In genomic region chr17:83133201-83133600, GRCm38 (mm10) we compare ENCODE assay signal across 25 mouse cellular contexts.
DNase-seq lines count a peak whose midpoint lies in the region; ATAC-seq and TF ChIP-seq lines count a peak whose summit lies in the region.
"Had no signal": no experiment of that assay in that cellular context is flagged by ENCODE, and none has a peak within 500 bp of the region (broad histone marks: within the 10 kb centered on the region; RNA-seq: fewer than 3 reads in every experiment).

No protein-coding gene starts in this region.

- H3K4me2 ChIP-seq in embryonic facial prominence, embryonic 14.5 days (ENCODE audit: low read depth, low read length), result no peak overlapping the region
- H3K4me2 ChIP-seq in limb, embryonic 14.5 days (replicated peaks; ENCODE audit: low read depth, low read length, severe bottlenecking), result no peak overlapping the region
- H3K4me2 ChIP-seq: intestine, embryonic 15.5 days; limb, embryonic 15.5 days; liver, embryonic 13.5 days; neural tube, embryonic 15.5 days had no signal

- TF ChIP-seq POLR2A in brain, embryonic 14.5 days (IDR thresholded peaks at IDR 0.05; ENCODE audit: borderline replicate concordance, extremely low read depth, insufficient read depth, insufficient read length, poor library complexity, severe bottlenecking), result no peak
- no peak for TF ChIP-seq POLR2A in limb, embryonic 14.5 days (IDR thresholded peaks at IDR 0.05; ENCODE audit: borderline replicate concordance, extremely low read depth, insufficient read depth, insufficient read length)

- H3K27me3 ChIP-seq in embryonic facial prominence, embryonic 14.5 days (replicated peaks; ENCODE audit: control insufficient read depth, insufficient read depth, low read length), result peaks cover 10% of the 10 kb centered on the region; the same call in 1 of the 2 replicates
- peaks cover 27% of the 10 kb centered on the region for H3K27me3 ChIP-seq in limb, embryonic 14.5 days (ENCODE audit: control insufficient read depth, insufficient read depth, low read length)
- H3K27me3 ChIP-seq: intestine, embryonic 15.5 days; liver, embryonic 13.5 days; neural tube, embryonic 15.5 days; Patski had no signal

- H3K4me3 ChIP-seq in embryonic facial prominence, embryonic 14.5 days (ENCODE audit: low read depth, low read length), result no peak overlapping the region
- no peak overlapping the region for H3K4me3 ChIP-seq in limb, embryonic 14.5 days (replicated peaks; ENCODE audit: low read length)
- H3K4me3 ChIP-seq: erythroblast, embryonic 14.5 days; intestine, embryonic 15.5 days; limb, embryonic 15.5 days; liver, embryonic 13.5 days; midbrain, embryonic 10.5 days; neural tube, embryonic 15.5 days had no signal

- H3K9me3 ChIP-seq in embryonic facial prominence, embryonic 14.5 days (ENCODE audit: control insufficient read depth, low read length), result no peaks in the 10 kb centered on the region
- H3K9me3 ChIP-seq in limb, embryonic 14.5 days (ENCODE audit: control insufficient read depth, low read length), result no peaks in the 10 kb centered on the region
- H3K9me3 ChIP-seq: intestine, embryonic 15.5 days; limb, embryonic 15.5 days; liver, embryonic 13.5 days; midbrain, embryonic 10.5 days; neural tube, embryonic 15.5 days had no signal

- H3K4me1 ChIP-seq in embryonic facial prominence, embryonic 14.5 days (ENCODE audit: control insufficient read depth, insufficient read depth, low read length), result peaks cover 29% of the 10 kb centered on the region
- peaks cover 24% of the 10 kb centered on the region for H3K4me1 ChIP-seq in limb, embryonic 14.5 days (ENCODE audit: control insufficient read depth, insufficient read depth, low read length)
- H3K4me1 ChIP-seq: liver, embryonic 13.5 days had no signal

- no peak overlapping the region for H3K9ac ChIP-seq in embryonic facial prominence, embryonic 14.5 days (ENCODE audit: low read depth, low read length)
- H3K9ac ChIP-seq in limb, embryonic 14.5 days (ENCODE audit: low read depth, low read length, severe bottlenecking), result no peak overlapping the region
- H3K9ac ChIP-seq: intestine, embryonic 15.5 days; limb, embryonic 15.5 days; liver, embryonic 13.5 days; neural tube, embryonic 15.5 days had no signal

- ATAC-seq in embryonic facial prominence, embryonic 14.5 days (ENCODE audit: low read depth), result no peak
- no peak for ATAC-seq in limb, embryonic 14.5 days (ENCODE audit: low FRiP score, low read depth)
- ATAC-seq: hindbrain, postnatal 0 days; intestine, embryonic 15.5 days; Patski had no signal

- no peak for TF ChIP-seq CTCF in brain, embryonic 14.5 days (IDR thresholded peaks at IDR 0.05; ENCODE audit: borderline replicate concordance, extremely low read depth, insufficient read depth, insufficient read length)

- H3K27ac ChIP-seq in embryonic facial prominence, embryonic 14.5 days (replicated peaks; ENCODE audit: low read depth, low read length), result no peak overlapping the region; the same call in 1 of the 2 replicates
- H3K27ac ChIP-seq in limb, embryonic 14.5 days (replicated peaks; ENCODE audit: low read depth, low read length), result 0 out of 2 replicates have a peak overlapping the region, but pooled peaks have one; percentile 58
- H3K27ac ChIP-seq: hindbrain, postnatal 0 days; intestine, embryonic 15.5 days; liver, embryonic 13.5 days; midbrain, embryonic 10.5 days; neural tube, embryonic 15.5 days had no signal

- no peaks in the 10 kb centered on the region for H3K36me3 ChIP-seq in embryonic facial prominence, embryonic 14.5 days (ENCODE audit: control insufficient read depth, insufficient read depth, low read length)
- H3K36me3 ChIP-seq in limb, embryonic 14.5 days (ENCODE audit: control insufficient read depth, insufficient read depth, low read length), result no peaks in the 10 kb centered on the region
- H3K36me3 ChIP-seq: intestine, embryonic 15.5 days; limb, embryonic 15.5 days; liver, embryonic 13.5 days; midbrain, embryonic 10.5 days; neural tube, embryonic 15.5 days had no signal

- peak; percentile 25 to 60 for DNase-seq in layer of hippocampus, adult 18-20 months (ENCODE audit: low spot score in 2 of 2)
- DNase-seq in layer of hippocampus, postnatal 10 days (ENCODE audit: low spot score in 2 of 2), result no peak
- DNase-seq in brain, embryonic 14.5 days (ENCODE audit: low read depth), result peak; percentile 69
- DNase-seq in embryonic facial prominence, embryonic 14.5 days (ENCODE audit: low spot score), result peak; percentile 81
- DNase-seq in limb, embryonic 14.5 days (ENCODE audit: low spot score), result peak; percentile 61
- no peak for DNase-seq in adrenal gland, postnatal 14 days
- no peak for DNase-seq in ovary, postnatal 36 days (ENCODE audit: low spot score)
- DNase-seq: adrenal gland, postnatal 25 days; cerebellum, adult 2 months; cerebellum, postnatal 25 days; gastrocnemius, postnatal 10 days; heart, postnatal 14 days; kidney, adult 2 months; kidney, postnatal 4 days; liver, embryonic 13.5 days; lung, adult 18-20 months; lung, postnatal 10 days; thymus, postnatal 4 days had no signal

- WGBS in embryonic facial prominence, embryonic 14.5 days, result 30% methylated on average over 9 of the region's 9 CpGs
- WGBS in limb, embryonic 14.5 days, result 32% methylated on average over 9 of the region's 9 CpGs

Comparison
In these comparisons a context has a peak if more than half of its experiments do, and no peak if none do; other contexts are left out.
1. DNase-seq: peak in layer of hippocampus, adult 18-20 months (2 of 2), brain, embryonic 14.5 days (single experiment), embryonic facial prominence, embryonic 14.5 days (single experiment) and limb, embryonic 14.5 days (single experiment); none in layer of hippocampus, postnatal 10 days (0 of 2), adrenal gland, postnatal 14 days (single experiment) and ovary, postnatal 36 days (single experiment).